Mouse (Mus musculus): ENCODE results near the gene Vamp4. TPM values are rescaled to one million over a fixed set of nuclear protein-coding genes. Genes with fewer than 3 reads are reported as not detected.
A peak's percentile ranks its signal among the peaks of the same experiment; 100 is the strongest.
"Not testable (repeated sequence)": the region's sequence is repeated elsewhere in the genome, so short reads cannot be mapped to it uniquely, and the experiment has no call there.

Gene Vamp4
- total RNA-seq, 2 experiments from 2014 or later: 10.1 to 13.3 TPM

DNA sequence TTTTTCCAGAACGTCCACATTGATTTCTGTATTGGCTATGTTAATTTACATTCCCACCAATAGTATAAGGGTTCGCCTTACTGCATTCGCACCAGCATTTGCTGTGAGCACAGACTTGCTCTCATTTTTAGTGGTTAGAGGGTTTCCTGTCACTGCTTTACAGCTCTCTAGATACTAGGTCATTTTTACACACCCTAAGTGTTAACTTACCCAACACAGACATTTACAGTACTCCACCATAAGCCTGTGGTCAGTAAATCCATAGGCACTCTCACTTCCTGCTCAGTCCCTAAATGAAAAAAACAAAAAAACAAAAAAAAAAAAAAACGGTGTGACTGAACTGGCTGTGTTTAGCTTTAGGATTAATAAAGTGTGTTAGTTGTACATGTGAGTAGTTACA is 16.0 kb downstream of the Vamp4 start:
- ATAC-seq (replicated peaks; ENCODE audit: low FRiP score, poor library complexity, severe bottlenecking): no peak

DNA sequence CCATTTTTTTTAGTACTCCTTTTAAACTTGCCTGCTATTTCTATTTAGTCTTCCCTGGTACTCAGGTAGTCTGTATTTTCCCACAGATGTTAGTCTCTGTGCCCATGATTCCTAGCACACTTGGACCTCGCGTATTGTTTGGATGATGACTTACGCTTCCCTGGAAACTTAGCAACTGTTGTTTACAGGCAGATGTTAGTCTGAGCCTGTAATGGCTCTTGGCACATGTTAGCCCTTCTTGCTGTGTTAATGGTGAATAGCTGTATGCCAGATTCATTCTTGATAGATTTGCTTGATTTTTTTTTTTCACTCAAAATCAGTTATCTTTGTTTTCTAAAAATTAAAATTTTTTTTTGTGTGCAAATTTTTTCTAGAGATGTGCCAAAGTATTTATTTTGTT is 18.3 kb downstream of the Vamp4 start:
- no peak for ATAC-seq (replicated peaks; ENCODE audit: low FRiP score, poor library complexity, severe bottlenecking)

DNA sequence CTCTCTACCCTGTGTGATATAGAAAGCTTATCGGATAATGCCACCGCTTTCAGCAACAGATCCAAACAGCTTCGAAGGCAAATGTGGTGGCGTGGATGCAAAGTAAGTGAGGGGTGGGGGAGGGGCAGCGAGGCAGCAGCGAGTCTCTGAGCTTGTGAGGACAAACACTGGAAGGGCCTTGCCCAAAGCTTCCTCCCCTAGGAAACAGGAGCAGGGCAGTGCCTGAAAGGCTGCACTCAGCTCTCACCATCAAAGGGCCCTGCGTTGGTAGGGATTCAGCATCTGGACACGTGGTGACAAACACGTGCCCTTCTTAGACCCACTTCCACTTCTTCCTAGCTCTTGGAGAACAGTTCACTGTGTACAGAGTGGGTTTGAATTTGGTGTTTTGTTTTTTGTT is 19.1 kb downstream of the Vamp4 start:
- no peak for ATAC-seq (replicated peaks; ENCODE audit: low FRiP score, poor library complexity, severe bottlenecking)

DNA sequence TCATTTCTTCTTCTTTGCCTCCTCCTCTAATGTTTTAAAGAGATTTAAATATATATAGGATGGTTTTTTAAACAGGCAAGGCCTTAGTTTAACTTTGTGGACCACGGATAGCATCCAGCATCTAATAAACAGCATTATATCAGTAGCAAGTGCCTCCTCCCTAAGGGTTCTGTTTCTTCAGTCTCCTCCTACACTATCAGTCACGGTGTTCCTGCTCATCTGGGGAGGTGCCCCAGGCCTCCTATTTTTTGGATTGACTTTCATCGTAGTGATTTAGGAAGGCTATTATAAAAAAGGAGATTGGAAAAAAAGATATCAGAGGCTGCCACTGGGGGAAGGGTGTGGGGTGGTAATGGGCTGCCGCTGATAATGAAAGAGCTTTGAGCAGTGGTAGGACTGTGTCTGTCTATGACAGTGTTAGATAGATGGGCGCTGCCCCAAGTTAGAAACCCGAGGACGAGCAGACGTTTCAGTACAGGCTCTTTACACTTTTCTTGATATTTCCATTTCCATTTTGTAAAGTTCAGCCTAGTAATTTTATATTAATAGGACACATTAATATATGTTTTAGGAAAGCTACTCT is 20.2 kb downstream of the Vamp4 start:
- ATAC-seq (replicated peaks; ENCODE audit: low FRiP score, poor library complexity, severe bottlenecking): no peak

DNA sequence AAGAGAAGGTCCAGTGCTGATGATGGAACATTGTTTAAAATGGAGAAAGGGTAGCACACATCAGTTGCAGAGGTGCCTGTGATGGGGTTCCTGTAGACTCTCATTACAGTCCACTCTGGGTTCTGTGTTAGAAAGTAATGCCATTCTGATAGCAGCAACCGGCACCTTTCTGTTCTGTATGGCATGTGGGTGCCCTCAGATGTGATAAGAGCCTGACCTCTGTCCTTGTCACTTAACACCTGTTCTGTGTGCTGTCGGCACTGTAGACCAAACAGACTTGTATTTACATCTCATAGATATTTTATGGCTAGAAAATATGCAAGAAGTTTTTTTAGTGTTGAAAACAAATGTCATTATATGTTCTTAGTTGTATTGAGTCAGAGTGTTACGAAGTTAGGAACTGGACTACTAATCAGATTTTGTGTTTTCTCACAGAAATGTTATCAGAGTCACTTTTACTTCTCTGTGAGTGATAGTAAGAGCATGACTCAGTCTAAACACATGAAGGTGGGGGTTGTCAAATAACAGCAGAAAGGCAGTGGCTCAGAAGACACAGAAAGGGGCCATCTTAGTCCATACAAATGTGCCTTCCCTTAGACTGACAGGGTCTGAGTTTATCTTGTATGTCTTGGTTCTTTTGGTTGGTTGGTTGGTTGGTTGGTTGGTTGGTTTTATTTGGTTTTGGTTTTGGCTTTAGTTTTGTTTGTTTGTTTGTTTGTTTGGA is 27.2 kb downstream of the Vamp4 start:
- no peak for ATAC-seq (replicated peaks; ENCODE audit: low FRiP score, poor library complexity, severe bottlenecking)

DNA sequence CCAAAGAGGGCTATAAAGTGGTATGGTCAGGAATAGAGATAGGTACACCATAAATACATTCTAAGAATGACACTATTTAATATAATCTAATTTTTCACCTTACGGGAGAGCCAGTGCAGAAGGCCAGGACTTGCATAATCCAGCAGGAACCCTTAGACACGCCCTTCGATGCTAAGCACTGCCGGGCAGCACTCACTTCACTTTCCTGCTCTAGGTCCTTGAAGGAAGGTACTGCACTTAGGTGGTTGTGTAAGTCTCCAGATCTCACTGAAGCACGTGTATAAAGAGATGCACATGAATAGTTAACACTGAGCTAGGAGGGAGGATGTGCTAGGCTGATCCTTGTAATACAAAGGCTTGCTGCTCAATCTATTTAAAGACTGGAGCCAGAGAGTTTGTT is 29.3 kb downstream of the Vamp4 start:
- no peak for ATAC-seq (replicated peaks; ENCODE audit: low FRiP score, poor library complexity, severe bottlenecking)

DNA sequence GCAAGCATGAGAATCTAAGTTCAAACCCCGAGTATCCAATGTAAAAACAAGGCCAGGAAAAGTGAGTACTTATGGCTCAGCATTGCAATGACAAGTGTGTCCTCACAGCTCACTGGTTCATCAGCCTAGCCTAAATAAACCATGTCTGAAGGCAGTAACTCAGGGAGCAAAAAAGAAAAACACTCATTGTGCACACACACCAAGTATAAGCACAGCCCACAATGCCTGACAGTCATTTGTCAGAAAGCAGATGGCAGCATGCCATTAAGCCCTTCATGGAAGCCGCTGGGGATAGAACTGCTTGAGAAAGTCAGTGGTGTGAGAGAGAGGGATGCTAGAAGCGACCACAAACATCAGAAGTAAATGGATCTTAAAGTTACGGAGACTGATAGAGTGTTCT is 31.0 kb downstream of the Vamp4 start:
- no peak for ATAC-seq (replicated peaks; ENCODE audit: low FRiP score, poor library complexity, severe bottlenecking)

DNA sequence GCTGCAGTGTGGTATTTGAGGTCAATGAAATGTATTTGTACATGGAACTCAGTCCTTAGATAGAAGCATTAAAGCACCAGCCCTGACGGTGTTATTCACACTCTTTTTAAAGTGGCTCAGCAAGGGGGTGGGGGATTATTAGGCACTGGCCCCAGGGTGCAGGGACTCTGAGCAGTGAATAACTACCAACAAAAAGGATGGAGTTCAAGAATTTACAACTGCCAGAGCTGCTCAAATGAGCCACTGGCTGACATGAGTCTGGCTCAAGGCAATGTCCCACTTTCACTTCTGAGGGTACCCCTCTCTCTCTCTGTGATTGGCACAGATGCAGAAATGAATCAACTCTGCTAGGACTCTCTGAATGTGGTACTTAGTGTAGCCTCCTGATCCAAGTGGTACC is 37.8 kb downstream of the Vamp4 start:
- ATAC-seq (replicated peaks; ENCODE audit: low FRiP score, poor library complexity, severe bottlenecking): no peak

DNA sequence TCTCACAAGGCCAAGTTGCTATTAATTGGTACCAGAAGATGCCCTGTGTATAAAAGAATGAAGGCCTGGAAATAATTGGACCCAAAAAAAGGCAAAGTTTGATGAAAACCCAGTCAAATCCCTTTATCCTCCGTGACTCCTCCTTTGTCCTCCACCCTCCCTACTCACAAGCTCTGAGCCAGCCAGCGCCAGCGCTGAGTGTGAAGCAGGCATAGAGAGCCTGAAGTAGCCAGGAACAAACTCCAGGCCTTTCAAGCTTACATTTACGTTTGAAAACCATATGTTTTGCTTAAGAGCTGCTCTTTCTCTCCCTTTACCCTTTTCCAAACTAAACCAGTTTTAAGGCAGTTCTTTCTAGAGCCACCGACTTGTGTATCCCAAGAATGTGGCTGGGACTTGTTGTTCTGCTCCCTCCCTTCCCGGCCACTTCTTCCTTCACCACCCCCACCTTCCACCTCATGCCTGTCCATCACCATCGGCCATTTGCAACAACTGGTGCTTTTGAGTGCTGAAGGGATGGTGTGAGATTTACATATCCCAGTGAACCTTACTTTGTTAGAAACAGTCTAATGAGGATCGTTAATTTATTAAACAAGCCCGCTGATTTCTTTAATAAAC is 39.4 kb downstream of the Vamp4 start:
- ATAC-seq (replicated peaks; ENCODE audit: low FRiP score, poor library complexity, severe bottlenecking): no peak

DNA sequence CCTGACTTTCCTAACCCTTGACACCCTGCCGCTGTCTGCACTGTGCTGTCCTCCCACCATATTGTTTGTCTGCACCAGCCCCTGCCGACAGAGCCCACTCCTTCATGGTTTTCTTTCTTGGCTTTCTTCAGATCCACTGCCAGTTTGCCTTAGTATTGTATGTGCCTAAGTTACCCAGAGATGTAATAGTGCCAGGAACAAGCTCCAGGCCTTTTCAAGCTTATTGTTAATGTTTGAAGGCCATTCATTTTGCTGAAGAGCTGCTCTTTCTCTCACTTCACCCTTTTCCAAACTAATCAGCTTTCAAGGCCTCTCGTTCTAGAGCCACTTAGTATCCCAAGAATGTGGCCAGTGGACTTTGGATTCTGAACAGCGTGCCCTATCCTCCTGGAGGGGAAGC is 40.9 kb downstream of the Vamp4 start:
- no peak for ATAC-seq (replicated peaks; ENCODE audit: low FRiP score, poor library complexity, severe bottlenecking)

DNA sequence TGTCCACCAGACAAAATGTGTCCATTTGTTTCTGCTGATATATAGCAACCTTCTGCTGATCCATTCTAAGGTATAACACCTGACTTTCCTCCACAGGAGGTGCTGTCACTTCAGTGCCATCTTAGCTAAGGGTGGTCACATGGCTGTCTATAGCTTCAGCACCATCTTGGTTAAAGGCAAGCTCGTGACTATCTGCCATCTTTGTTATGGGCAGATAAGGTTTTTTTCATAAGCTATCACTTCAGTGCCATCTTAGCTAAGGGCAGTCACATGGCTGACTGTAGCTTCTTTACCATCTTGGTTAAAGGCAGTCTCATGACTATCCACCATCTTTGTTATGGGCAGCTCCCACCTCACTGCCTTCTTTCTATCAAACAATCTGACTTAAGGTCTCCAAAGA is 45.2 kb downstream of the Vamp4 start:
- ATAC-seq (replicated peaks; ENCODE audit: low FRiP score, poor library complexity, severe bottlenecking): no peak

DNA sequence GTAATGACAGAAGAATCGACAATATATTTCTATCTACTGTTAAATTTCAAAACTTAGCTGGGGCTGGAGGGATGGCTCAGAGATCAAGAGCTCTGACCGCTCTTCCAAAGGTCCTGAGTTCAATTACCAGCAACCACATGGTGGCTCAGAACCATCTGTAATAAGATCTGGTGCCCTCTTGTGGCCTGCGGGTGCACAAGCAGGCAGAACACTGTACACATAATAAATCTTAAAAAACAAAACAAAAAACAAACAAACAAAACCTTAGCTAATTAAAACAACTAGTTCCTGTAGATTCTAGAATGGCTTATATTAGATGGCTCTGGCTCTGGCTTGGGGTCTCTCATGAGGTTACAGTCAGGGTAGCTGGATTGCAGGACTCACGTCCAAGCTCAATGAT is 50.2 kb downstream of the Vamp4 start:
- ATAC-seq (replicated peaks; ENCODE audit: low FRiP score, poor library complexity, severe bottlenecking): peak; percentile 64

DNA sequence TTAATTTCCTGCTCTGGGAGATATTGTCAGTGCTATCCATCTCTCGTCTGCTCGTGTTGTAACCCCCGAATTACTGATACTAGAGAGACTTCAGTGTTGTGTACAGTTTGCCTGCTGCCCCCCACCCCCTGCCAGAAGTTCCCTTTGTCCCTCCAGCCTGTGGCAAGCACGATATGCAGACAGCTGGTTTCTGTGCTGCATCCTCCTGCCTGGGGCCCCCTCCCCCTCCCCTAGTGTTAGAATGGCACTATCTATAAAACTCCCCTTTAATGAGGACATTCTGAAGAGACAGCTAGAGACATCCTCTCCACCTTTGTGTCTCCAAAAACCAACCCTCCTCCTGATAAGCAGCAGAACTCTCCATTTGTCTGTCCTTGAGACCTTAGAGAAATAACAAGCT is 53.6 kb downstream of the Vamp4 start:
- ATAC-seq (replicated peaks; ENCODE audit: low FRiP score, poor library complexity, severe bottlenecking): no peak

DNA sequence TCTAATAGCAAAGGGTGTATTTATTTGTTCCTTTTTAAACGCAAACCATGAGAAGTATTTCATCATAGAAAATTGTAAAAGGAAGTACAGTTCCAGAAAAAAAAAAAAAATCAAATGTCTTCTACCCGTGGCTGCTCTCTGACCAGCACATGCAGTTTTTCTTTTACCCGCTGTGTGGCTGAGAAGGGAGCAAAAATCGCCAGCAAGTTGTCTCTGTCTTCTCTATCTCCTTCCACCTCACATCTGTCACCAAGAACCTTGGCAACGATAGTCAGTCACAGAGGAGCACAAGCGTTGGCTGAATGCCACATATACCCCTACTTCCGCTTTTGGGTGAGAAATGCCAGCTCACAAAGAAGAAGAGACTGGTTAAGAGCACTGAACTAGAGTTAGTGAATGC is 54.9 kb downstream of the Vamp4 start:
- ATAC-seq (replicated peaks; ENCODE audit: low FRiP score, poor library complexity, severe bottlenecking): no peak

DNA sequence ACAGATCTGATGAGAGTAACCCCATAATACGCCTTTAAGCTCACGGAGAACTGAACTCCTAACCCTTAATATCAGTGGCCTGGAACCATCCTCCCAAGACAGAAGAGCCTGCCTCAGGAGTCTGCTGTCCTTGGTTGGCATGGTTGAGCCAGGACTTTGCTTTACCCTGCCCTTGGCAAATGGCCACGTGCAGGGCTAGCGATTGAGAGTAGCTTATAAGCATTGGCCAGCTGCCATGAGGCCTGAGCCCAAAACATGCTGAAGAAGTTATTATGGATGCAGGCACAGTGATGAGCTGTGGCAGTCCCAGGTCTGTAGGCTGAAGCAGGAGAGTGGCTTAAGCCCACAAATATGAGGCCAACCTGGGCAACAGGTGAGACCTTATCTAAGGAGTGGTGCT is 57.5 kb downstream of the Vamp4 start:
- ATAC-seq (replicated peaks; ENCODE audit: low FRiP score, poor library complexity, severe bottlenecking): not testable (repeated sequence)

DNA sequence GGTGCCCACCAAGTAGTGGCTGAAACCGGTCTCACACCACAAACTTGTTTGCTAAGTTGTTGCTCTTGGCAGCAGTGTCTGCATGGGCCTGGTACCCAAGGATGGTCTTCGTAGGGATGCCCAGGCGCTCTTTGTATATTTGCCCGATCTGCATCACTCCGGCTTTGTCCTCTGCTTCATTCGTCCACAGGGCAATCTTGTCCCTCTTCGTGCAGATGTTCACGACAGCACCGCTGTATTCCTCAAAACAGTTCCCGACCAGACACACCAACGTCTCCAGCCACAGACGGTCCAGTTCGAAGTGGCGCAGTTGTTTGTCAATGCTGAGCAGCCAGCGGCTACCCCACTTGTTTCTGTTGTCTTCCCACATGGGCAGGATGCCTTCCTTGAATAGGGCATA is 58.0 kb downstream of the Vamp4 start:
- not testable (repeated sequence) for ATAC-seq (replicated peaks; ENCODE audit: low FRiP score, poor library complexity, severe bottlenecking)

DNA sequence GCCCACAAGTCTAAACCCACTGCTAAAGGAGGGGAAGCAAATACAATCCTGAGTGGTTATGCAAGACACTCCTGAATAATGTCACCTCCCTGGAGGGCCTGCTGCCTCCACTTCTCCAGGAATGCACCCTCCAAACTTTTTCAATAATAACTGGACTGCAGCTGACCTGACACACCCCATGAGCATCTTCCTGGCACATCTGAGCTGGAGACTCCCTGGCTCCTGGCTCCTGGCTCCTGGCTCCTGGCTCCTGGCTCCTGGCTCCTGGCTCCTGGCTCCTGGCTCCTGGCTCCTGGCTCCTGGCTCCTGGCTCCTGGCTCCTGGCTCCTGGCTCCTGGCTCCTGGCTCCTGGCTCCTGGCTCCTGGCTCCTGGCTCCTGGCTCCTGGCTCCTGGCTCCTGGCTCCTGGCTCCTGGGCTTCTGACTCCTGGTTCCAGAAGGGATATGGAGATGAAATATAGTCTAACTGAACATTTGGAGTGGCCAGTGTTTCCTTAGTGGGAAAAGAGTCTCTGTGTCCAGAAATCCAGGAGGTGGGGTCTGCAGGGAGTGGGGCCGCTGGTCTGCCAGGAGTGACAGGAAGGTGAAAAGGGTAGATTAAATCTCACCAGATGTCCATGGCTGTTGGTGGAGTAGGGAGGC is 65.1 kb downstream of the Vamp4 start:
- not testable (repeated sequence) for ATAC-seq (replicated peaks; ENCODE audit: low FRiP score, poor library complexity, severe bottlenecking)

DNA sequence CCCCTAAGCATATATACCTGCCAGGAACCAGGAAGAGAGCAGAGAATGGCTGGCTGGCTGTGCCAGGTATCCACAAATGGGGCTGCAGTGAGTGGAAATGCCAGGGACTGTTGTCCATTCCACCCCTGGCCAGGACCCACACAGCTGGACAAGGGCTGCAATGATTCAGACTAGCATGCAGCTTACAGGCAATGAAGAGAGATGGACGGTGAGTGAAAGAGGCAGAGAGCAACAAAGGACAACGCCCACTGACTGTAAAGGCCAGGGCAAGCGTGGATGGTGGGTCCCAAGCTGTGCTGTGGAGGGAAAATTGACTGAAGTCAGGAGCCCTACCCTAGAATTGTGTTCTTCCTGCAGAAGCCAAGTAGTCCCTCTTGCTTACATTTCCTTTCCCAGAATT is 66.2 kb downstream of the Vamp4 start:
- no peak for ATAC-seq (replicated peaks; ENCODE audit: low FRiP score, poor library complexity, severe bottlenecking)

DNA sequence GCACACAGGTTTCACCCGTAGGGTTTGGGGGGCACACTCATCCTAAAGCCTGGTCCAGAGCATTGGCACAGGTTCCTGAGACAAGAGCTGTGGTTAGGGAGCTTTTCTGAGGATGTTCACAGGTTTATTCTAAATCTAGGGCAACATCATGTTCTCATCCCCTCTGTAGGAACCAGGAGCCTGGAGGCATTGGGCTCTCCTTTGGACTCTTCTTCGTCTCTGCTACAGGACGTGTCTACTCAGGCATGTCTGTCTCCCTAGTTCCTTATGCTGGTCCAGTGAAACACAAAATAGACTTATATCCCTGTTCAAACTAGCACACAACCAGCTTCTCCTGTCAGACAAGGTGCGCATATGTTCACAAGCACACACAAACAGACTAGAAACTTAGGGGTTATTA is 68.2 kb downstream of the Vamp4 start:
- ATAC-seq (replicated peaks; ENCODE audit: low FRiP score, poor library complexity, severe bottlenecking): no peak

DNA sequence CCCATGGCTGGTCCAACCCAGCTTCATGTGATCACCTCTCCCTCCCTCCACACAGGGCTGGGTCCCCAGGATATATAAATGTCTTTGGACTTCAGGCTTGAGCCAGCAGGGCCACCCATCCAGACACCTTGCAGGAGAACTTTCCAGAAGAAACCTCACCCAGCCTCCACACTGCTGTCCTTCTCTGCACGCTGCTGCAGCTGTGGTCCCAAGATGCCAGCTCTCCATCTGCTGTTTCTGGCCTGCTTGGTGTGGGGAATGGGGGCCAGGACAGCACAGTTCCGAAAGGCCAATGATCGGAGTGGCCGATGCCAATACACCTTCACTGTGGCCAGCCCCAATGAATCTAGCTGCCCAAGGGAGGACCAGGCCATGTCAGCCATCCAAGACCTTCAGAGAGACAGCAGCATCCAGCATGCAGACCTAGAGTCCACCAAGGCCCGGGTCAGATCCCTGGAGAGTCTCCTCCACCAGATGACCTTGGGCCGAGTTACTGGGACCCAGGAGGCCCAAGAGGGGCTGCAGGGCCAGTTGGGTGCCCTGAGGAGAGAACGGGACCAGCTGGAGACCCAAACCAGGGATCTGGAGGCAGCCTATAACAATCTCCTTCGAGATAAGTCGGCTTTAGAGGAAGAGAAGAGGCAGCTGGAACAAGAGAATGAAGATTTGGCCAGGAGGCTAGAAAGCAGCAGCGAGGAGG is 68.9 kb downstream of the Vamp4 start, which contains the start of gene Myoc:
TSS of gene Myoc (plus strand) at position 105 of the 700 bp plus-strand sequence.
- ATAC-seq (replicated peaks; ENCODE audit: low FRiP score, poor library complexity, severe bottlenecking): no peak

Data from erythroblast, adult 5-6 weeks (primary cell).